Mouse (Mus musculus) E14TG2a.4 (cell line): ENCODE measurements around the gene Mylk2.

Experiments
- H3K27me3 ChIP-seq: 2 replicates; pipeline ENCODE4 v1.6.1; 2014; ENCODE audit warnings: low read length, control low read depth; ENCODE audit not compliant: insufficient read depth
- H3K36me3 ChIP-seq: 2 replicates; pipeline ENCODE4 v1.6.1; 2014; ENCODE audit warnings: low read length, control low read depth; ENCODE audit not compliant: insufficient read depth
- H3K4me1 ChIP-seq: replicated peaks from 2 replicates; pipeline ENCODE4 v1.6.1; 2014; ENCODE audit warnings: low read depth, low read length, control low read depth
- H3K4me3 ChIP-seq: replicated peaks from 2 replicates; pipeline ENCODE4 v1.5.1; 2014; ENCODE audit warnings: mild to moderate bottlenecking, low read length
- H3K9me3 ChIP-seq: 2 replicates; pipeline ENCODE4 v1.6.1; 2014; ENCODE audit warnings: low read length, control low read depth
- CTCF ChIP-seq: conservative IDR thresholded peaks from 2 replicates; pipeline ENCODE4 v1.5.1; 2014; ENCODE audit warnings: low read length
- NANOG ChIP-seq: IDR thresholded peaks from 2 replicates; pipeline ENCODE4 v1.6.1; 2014; ENCODE audit warnings: borderline replicate concordance, low read length, mixed read lengths
- POU5F1 ChIP-seq: IDR thresholded peaks from 2 replicates; pipeline ENCODE4 v1.6.1; 2014; ENCODE audit warnings: low read length, borderline replicate concordance

Mylk2 gene

DNA sequence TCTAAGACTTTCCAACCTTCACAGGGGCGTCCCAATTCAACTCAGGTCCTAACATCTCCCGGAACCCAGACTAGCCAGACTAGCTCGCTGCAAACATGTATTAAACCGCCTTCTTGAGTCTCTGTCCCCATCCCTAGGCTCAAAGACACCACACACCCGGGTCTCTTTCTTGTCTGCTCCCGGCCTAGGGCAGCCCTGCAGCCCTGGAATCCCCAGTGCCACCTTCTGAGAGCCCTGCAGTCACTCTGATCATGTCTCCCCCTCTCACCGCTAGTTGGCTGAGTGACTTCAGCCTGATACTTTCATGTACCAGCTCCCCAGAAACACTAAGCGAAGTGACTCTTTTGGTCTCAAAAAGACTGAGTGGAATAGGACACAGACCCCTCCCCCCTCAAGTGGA lies 32.4 kb downstream of the Mylk2 start:
- Histone ChIP-seq H3K36me3 (no peaks in the 10 kb centered on the region), H3K4me3 (peak overlapping the region; percentile 74), H3K27me3 (peaks cover 92% of the 10 kb centered on the region), H3K9me3 (no peaks in the 10 kb centered on the region), H3K4me1 (peaks cover 19% of the 10 kb centered on the region)
- no peak for TF ChIP-seq NANOG
- no peak for TF ChIP-seq POU5F1
- TF ChIP-seq CTCF, result no peak

GRCm38 (mm10) chr2:152944013-152944412 lies 32.9 kb downstream of the Mylk2 start:
- no peak overlapping the region for H3K4me3 ChIP-seq
- TF ChIP-seq POU5F1, result no peak
- no peak for TF ChIP-seq CTCF
- TF ChIP-seq NANOG, result no peak
- no peaks in the 10 kb centered on the region for H3K36me3 ChIP-seq
- no peaks in the 10 kb centered on the region for H3K9me3 ChIP-seq
- H3K4me1 ChIP-seq, result peaks cover 19% of the 10 kb centered on the region
- H3K27me3 ChIP-seq, result peaks cover 92% of the 10 kb centered on the region

GRCm38 (mm10) chr2:152947098-152947497 lies 35.9 kb downstream of the Mylk2 start:
- Histone ChIP-seq H3K4me1 (peaks cover 29% of the 10 kb centered on the region), H3K36me3 (no peaks in the 10 kb centered on the region), H3K9me3 (no peaks in the 10 kb centered on the region), H3K27me3 (peaks cover 100% of the 10 kb centered on the region), H3K4me3 (no peak overlapping the region)
- TF ChIP-seq NANOG (no peak), POU5F1 (no peak), CTCF (no peak)

DNA sequence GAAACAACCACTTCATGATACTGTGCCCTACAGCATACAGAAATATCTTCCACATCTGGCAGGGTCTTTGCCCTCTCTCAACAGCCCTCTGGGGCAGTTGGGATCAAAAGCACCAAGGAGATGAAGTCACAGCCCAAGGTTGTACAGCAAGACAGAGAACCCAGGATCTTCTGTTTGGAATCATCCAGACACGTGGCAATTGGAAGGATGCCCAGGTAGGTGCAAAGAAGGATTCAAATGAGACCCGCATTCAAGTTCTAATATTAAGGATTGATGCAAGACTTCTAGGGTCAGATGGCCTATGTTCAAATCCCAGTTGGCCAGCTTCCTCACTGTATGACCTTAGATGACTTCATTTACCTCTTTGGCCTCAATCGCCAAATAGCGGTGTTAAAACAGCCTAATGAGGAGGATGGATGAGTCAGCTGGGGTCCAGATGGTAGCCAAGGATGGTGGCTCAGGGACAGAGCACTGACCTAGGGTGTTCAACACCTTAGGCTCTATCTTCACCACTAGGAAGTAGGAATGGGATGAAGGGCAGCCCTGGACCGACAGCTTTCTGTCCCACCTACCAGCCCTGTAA lies 37.4 kb downstream of the Mylk2 start:
- Histone ChIP-seq H3K36me3 (no peaks in the 10 kb centered on the region), H3K4me3 (no peak overlapping the region), H3K27me3 (peaks cover 94% of the 10 kb centered on the region), H3K9me3 (no peaks in the 10 kb centered on the region), H3K4me1 (peaks cover 24% of the 10 kb centered on the region)
- TF ChIP-seq POU5F1, result no peak
- no peak for TF ChIP-seq CTCF
- TF ChIP-seq NANOG, result no peak

DNA sequence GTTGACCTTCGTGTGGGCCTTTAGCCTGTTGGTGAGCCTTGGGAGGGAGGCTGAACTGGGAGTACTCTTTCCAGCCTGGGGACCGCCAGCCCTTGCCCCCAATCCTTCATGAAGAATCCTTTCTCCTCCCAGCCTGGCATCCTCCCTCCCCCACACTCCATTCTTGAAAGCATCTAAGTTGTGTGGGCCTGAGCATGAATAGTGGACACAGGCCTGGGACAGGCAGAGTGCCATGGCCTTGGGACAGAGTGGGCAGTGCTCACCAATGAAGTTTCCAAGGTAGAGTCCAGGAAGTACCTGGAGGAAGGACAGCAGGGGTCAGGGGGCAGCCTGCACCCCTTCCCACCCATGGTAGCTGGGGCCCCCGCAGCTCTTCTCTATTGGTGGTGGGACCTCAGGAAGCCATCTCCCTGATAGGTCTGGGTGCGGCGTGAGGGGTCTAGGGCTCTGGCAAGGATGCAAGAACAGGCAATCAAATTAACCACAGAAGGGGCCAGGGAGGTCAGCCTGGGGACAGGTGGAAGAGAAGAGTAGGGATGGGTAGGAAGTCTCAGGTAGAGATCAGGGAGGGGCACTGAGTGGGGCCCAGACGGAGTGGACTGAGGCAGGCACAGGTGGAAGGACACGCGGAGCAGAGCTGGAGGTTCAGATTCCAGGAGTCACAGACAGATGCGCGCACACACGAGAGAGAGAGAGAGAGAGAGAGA lies 39.4 kb downstream of the Mylk2 start:
- Histone ChIP-seq H3K9me3 (no peaks in the 10 kb centered on the region), H3K27me3 (peaks cover 80% of the 10 kb centered on the region), H3K36me3 (no peaks in the 10 kb centered on the region), H3K4me3 (0 out of 2 replicates have a peak overlapping the region, but pooled peaks have one; percentile 84), H3K4me1 (peaks cover 32% of the 10 kb centered on the region)
- TF ChIP-seq POU5F1 (no peak), NANOG (no peak), CTCF (no peak)

- TF ChIP-seq CTCF (no peak), NANOG (no peak), POU5F1 (no peak)
Measured at GRCm38 (mm10) chr2:152951065-152951849, 40.1 kb downstream of the Mylk2 start, which contains the start of gene Dusp15. Dusp15 (minus strand) TSS chr2:152951698.

GRCm38 (mm10) chr2:152951850-152952720 lies 40.9 kb downstream of the Mylk2 start:
- Histone ChIP-seq H3K36me3 (no peaks in the 10 kb centered on the region), H3K4me3 (peak overlapping the region; percentile 84), H3K9me3 (no peaks in the 10 kb centered on the region), H3K4me1 (peaks cover 37% of the 10 kb centered on the region), H3K27me3 (peaks cover 71% of the 10 kb centered on the region)
- TF ChIP-seq POU5F1, result no peak
- no peak for TF ChIP-seq NANOG
- no peak for TF ChIP-seq CTCF

More at GRCm38 (mm10) chr2:152951065-152951849, 40.1 kb downstream of the Mylk2 start, which contains the start of gene Dusp15:
- peak within 1 kb of the TSS; percentile 84 for H3K4me3 ChIP-seq
- peaks cover 33% of the 10 kb centered on the region for H3K4me1 ChIP-seq
- H3K27me3 ChIP-seq, result peaks cover 76% of the 10 kb centered on the region
- H3K36me3 ChIP-seq, result no peaks in the 10 kb centered on the region
- no peaks in the 10 kb centered on the region for H3K9me3 ChIP-seq
